Mouse (Mus musculus) A20 (cell line): ENCODE results near the gene Wars.

ENCODE experiments used
- DNase-seq: peaks from one replicate; pipeline ENCODE4 v3.0.0-alpha.2; 2011; ENCODE audit warnings: low read depth, low spot score

Wars gene

GRCm38 (mm10) chr12:108893715-108894431 is at the start of gene Wars:
Wars (minus strand) TSS chr12:108894174.
- DNase-seq = peak; percentile 97

- no peak for DNase-seq
These were observed 48.4 kb upstream of the Wars start for GRCm38 (mm10) chr12:108942203-108942923.

GRCm38 (mm10) chr12:108941282-108941681 is 47.3 kb upstream of the Wars start:
- no peak for DNase-seq

GRCm38 (mm10) chr12:108940255-108940654 is 46.3 kb upstream of the Wars start:
- peak; percentile 12 for DNase-seq

- DNase-seq = no peak
These were observed 45.3 kb upstream of the Wars start for GRCm38 (mm10) chr12:108939317-108939716.

GRCm38 (mm10) chr12:108938844-108939243 is 44.9 kb upstream of the Wars start:
- DNase-seq = no peak

- no peak for DNase-seq
These were observed 43.5 kb upstream of the Wars start for GRCm38 (mm10) chr12:108937506-108937905.

- DNase-seq = no peak
These were observed 42.9 kb upstream of the Wars start for GRCm38 (mm10) chr12:108936834-108937233.

GRCm38 (mm10) chr12:108934231-108934630 is 40.3 kb upstream of the Wars start:
- DNase-seq = no peak

- DNase-seq = no peak
These were observed 38.1 kb upstream of the Wars start for GRCm38 (mm10) chr12:108932113-108932512.

GRCm38 (mm10) chr12:108931341-108932053 is 37.5 kb upstream of the Wars start:
- no peak for DNase-seq

GRCm38 (mm10) chr12:108929475-108929874 is 35.5 kb upstream of the Wars start:
- DNase-seq = no peak

GRCm38 (mm10) chr12:108928249-108928648 is 34.3 kb upstream of the Wars start:
- no peak for DNase-seq

- no peak for DNase-seq
These were observed 32.7 kb upstream of the Wars start for GRCm38 (mm10) chr12:108926606-108927111.

- DNase-seq = no peak
These were observed 24.8 kb upstream of the Wars start for GRCm38 (mm10) chr12:108918753-108919152.

GRCm38 (mm10) chr12:108917509-108917908 is 23.5 kb upstream of the Wars start:
- DNase-seq = no peak

- no peak for DNase-seq
These were observed 22.6 kb upstream of the Wars start for GRCm38 (mm10) chr12:108916447-108917042.

- DNase-seq = no peak
These were observed 21.9 kb upstream of the Wars start for GRCm38 (mm10) chr12:108915893-108916292.

- no peak for DNase-seq
These were observed 20.9 kb upstream of the Wars start for GRCm38 (mm10) chr12:108914709-108915340.

GRCm38 (mm10) chr12:108914198-108914597 is 20.2 kb upstream of the Wars start:
- DNase-seq = no peak

GRCm38 (mm10) chr12:108912442-108912841 is 18.5 kb upstream of the Wars start:
- DNase-seq = no peak
